26 mouse cellular contexts compared by ENCODE assay signal in the genomic region with DNA sequence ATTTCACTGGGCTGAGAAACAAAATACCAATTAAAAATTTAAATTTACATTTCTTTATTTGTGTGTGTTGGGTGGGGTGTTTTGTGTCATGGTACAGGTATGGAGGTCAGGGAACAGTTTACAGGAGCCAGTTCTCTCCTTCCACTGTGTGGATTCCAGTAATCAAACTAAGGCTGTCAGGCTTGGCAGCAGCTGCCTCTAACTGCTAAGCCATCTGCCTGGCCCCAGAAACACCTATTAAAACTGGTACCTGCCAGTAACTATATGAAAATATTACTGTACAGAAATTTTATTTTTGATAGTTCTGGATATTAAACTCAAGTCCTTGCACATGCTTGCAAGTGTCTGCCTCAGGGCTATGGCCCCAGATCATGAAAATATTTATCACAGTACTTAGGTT. TPM values are rescaled to one million over a fixed set of nuclear protein-coding genes. Genes with fewer than 3 reads are reported as not detected.
A peak's percentile ranks its signal among the peaks of the same experiment; 100 is the strongest.
DNase-seq lines count a peak whose midpoint lies in the region; ATAC-seq and TF ChIP-seq lines count a peak whose summit lies in the region.
"Had no signal": no experiment of that assay in that cellular context is flagged by ENCODE, and none has a peak within 500 bp of the region (broad histone marks: within the 10 kb centered on the region; RNA-seq: fewer than 3 reads in every experiment).

No protein-coding gene starts in this region.

- no peak overlapping the region; the same call in 1 of the 2 replicates for H3K4me3 ChIP-seq in gastrocnemius, adult 2 months
- H3K4me3 ChIP-seq in heart, postnatal 0 days (ENCODE audit: low read depth, low read length), result no peak overlapping the region
- no peak overlapping the region for H3K4me3 ChIP-seq in cerebellum, adult 2 months (replicated peaks; ENCODE audit: insufficient read depth, low read depth, low read length)
- H3K4me3 ChIP-seq in hindbrain, embryonic 13.5 days, result no peak overlapping the region
- H3K4me3 ChIP-seq: embryonic facial prominence, embryonic 10.5 days; forebrain, embryonic 12.5 days; left cerebral cortex, adult 2 months; lung, embryonic 15.5 days; midbrain, embryonic 12.5 days had no signal

- no peak for ATAC-seq in heart, postnatal 0 days (ENCODE audit: insufficient read depth, low read depth)
- ATAC-seq in hindbrain, embryonic 13.5 days (ENCODE audit: low FRiP score), result no peak
- ATAC-seq: activated CD4-positive, CD25-positive, alpha-beta regulatory T cell, adult 4 months; CD4-positive, CD25-positive, alpha-beta regulatory T cell, adult 4 months; hindbrain, embryonic 16.5 days; intestine, embryonic 16.5 days had no signal

- no peaks in the 10 kb centered on the region for H3K9me3 ChIP-seq in heart, postnatal 0 days (replicated peaks; ENCODE audit: control insufficient read depth, low read length)
- no peaks in the 10 kb centered on the region for H3K9me3 ChIP-seq in hindbrain, embryonic 13.5 days
- H3K9me3 ChIP-seq: embryonic facial prominence, embryonic 10.5 days; forebrain, embryonic 12.5 days; G1E; lung, embryonic 15.5 days; midbrain, embryonic 12.5 days had no signal

- TF ChIP-seq POLR2A in cerebellum, adult 2 months (IDR thresholded peaks at IDR 0.05; ENCODE audit: borderline replicate concordance, insufficient read depth, low read length), result no peak

- DNase-seq in gastrocnemius, adult 2 months, result no peak
- DNase-seq in gastrocnemius, adult 18-20 months (ENCODE audit: low spot score), result no peak
- DNase-seq in heart, postnatal 0 days (ENCODE audit: low spot score), result no peak
- DNase-seq in heart, postnatal 25 days (ENCODE audit: low spot score), result no peak
- DNase-seq in cerebellum, adult 2 months, result peak; percentile 59 to 82
- peak; percentile 59 to 61 for DNase-seq in cerebellum, postnatal 36 days
- no peak for DNase-seq in urinary bladder, adult 18-20 months (ENCODE audit: low spot score in 2 of 2)
- DNase-seq: adrenal gland, postnatal 10 days; gastrocnemius, postnatal 25 days; heart, postnatal 14 days; kidney, postnatal 4 days; layer of hippocampus, adult 9-11 months; left cerebral cortex, postnatal 4 days; thymus, postnatal 25 days had no signal

- TF ChIP-seq EP300 in heart, postnatal 0 days (IDR thresholded peaks at IDR 0.05; ENCODE audit: low read depth), result no peak

- peak overlapping the region; percentile 99 for H3K27ac ChIP-seq in gastrocnemius, adult 2 months
- peak overlapping the region; percentile 65 for H3K27ac ChIP-seq in heart, postnatal 0 days (ENCODE audit: low read depth)
- no peak overlapping the region for H3K27ac ChIP-seq in cerebellum, adult 2 months (ENCODE audit: insufficient read depth, low read length)
- no peak overlapping the region for H3K27ac ChIP-seq in hindbrain, embryonic 13.5 days
- H3K27ac ChIP-seq: embryonic facial prominence, embryonic 10.5 days; forebrain, embryonic 12.5 days; left cerebral cortex, adult 2 months; lung, embryonic 15.5 days; macrophage; midbrain, embryonic 12.5 days had no signal

- intact Hi-C loops in gastrocnemius, adult 2 months (cut with DNase I), result loop anchor here (5.0 kb wide), 2 partner anchors 34 to 76 kb away; no protein-coding TSS in a partner anchor
- intact Hi-C loops in heart, postnatal 25 days (cut with DNase I), result loop anchor here (5.0 kb wide), 1 partner anchor 34 kb away; no protein-coding TSS in a partner anchor

- no peak overlapping the region for H3K9ac ChIP-seq in heart, postnatal 0 days (replicated peaks; ENCODE audit: low read depth, low read length)
- H3K9ac ChIP-seq in hindbrain, embryonic 13.5 days, result no peak overlapping the region
- H3K9ac ChIP-seq: forebrain, embryonic 12.5 days; lung, embryonic 15.5 days; midbrain, embryonic 12.5 days had no signal

- H3K4me1 ChIP-seq in heart, postnatal 0 days (ENCODE audit: control insufficient read depth, insufficient read depth), result peaks cover 22% of the 10 kb centered on the region
- H3K4me1 ChIP-seq in cerebellum, adult 2 months (ENCODE audit: control insufficient read depth, insufficient read depth, low read length), result peaks cover 10% of the 10 kb centered on the region; the same call in 1 of the 2 replicates
- peaks cover 27% of the 10 kb centered on the region for H3K4me1 ChIP-seq in hindbrain, embryonic 13.5 days (replicated peaks)

- H3K4me2 ChIP-seq in heart, postnatal 0 days (ENCODE audit: low read depth, low read length), result peak overlapping the region; percentile 3; the same call in 1 of the 2 replicates
- no peak overlapping the region for H3K4me2 ChIP-seq in hindbrain, embryonic 13.5 days
- H3K4me2 ChIP-seq: forebrain, embryonic 12.5 days; lung, embryonic 15.5 days; midbrain, embryonic 12.5 days had no signal

- no peaks in the 10 kb centered on the region for H3K27me3 ChIP-seq in heart, postnatal 0 days (ENCODE audit: control insufficient read depth, insufficient read depth, low read length)
- H3K27me3 ChIP-seq in cerebellum, adult 2 months (ENCODE audit: control insufficient read depth, insufficient read depth, low read length), result no peaks in the 10 kb centered on the region
- H3K27me3 ChIP-seq in hindbrain, embryonic 13.5 days, result no peaks in the 10 kb centered on the region
- H3K27me3 ChIP-seq: forebrain, embryonic 12.5 days; lung, embryonic 15.5 days; midbrain, embryonic 12.5 days had no signal

- no peaks in the 10 kb centered on the region for H3K36me3 ChIP-seq in heart, postnatal 0 days (replicated peaks; ENCODE audit: control insufficient read depth, insufficient read depth, low read length)
- H3K36me3 ChIP-seq in hindbrain, embryonic 13.5 days, result no peaks in the 10 kb centered on the region
- H3K36me3 ChIP-seq: embryonic facial prominence, embryonic 10.5 days; forebrain, embryonic 12.5 days; lung, embryonic 15.5 days; midbrain, embryonic 12.5 days had no signal

- TF ChIP-seq CTCF in gastrocnemius, adult 2 months (IDR thresholded peaks at IDR 0.05), result no peak
- TF ChIP-seq CTCF in heart, postnatal 0 days (IDR thresholded peaks at IDR 0.05; ENCODE audit: low read depth), result no peak
- no peak for TF ChIP-seq CTCF in cerebellum, adult 2 months (IDR thresholded peaks at IDR 0.05; ENCODE audit: borderline replicate concordance, insufficient read depth, low read depth, low read length)

RNA-seq across cellular contexts. Expression of a gene that starts 4.1 kb away (rescaled TPM):
- 100 to 1,000 TPM in 1 of 2 experiments, 10 to 100 TPM in 1; 86.0 to 103 TPM for total RNA-seq in gastrocnemius, adult 2 months (2021)
- 10 to 100 TPM; 71.6 to 89.3 TPM for total RNA-seq in gastrocnemius, adult 18-20 months (2021)
- total RNA-seq in heart, postnatal 0 days (2014; rRNA removed; ENCODE audit: low replicate concordance), result 49.2 and 50.6 TPM in 2 replicates
- 22.8 and 24.6 TPM in 2 replicates for polyA plus RNA-seq in heart, postnatal 0 days (2015; fragmentation: Nextera tagmentation; extraction: Ambion mirVana)
- total RNA-seq in heart, postnatal 25 days (2021), result 10 to 100 TPM; 72.8 to 84.7 TPM
- 37.5 and 39.1 TPM in 2 replicates for polyA plus RNA-seq in cerebellum, adult 2 months (2012; rRNA removed)
- 15.1 and 15.5 TPM in 2 replicates for polyA plus RNA-seq in hindbrain, embryonic 13.5 days (2015; fragmentation: Nextera tagmentation; extraction: Ambion mirVana)

Comparison
In these comparisons a context has a peak if more than half of its experiments do, and no peak if none do; other contexts are left out.
1. DNase-seq: peak in cerebellum, adult 2 months (2 of 2) and cerebellum, postnatal 36 days (2 of 2); none in gastrocnemius, adult 2 months (single experiment), gastrocnemius, adult 18-20 months (single experiment), heart, postnatal 0 days (single experiment), heart, postnatal 25 days (single experiment) and urinary bladder, adult 18-20 months (0 of 2).
2. H3K27ac ChIP-seq: peak in gastrocnemius, adult 2 months (single experiment) and heart, postnatal 0 days (single experiment); none in cerebellum, adult 2 months (single experiment) and hindbrain, embryonic 13.5 days (single experiment).